9 mouse cellular contexts compared by ENCODE assay signal in the genomic region with DNA sequence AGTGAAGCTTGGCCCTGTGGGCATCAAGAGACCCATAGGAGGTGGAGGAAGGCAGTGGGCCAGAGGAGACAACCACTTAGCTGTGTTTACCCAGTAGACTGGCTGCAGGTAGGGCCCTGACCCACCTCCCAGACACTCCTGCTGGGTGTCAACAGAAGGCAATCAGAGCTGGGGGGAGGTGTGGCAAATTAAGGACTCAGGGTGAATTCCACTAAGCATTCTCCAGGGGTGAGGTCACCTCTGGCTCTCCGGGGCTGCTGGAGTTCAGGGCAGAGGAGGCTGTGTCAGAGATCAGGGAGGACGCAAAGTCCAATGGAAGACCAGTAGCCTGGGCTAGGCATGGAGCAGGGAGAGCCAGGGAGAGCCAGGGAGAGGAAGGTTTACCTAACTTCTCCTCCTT. TPM values are rescaled to one million over a fixed set of nuclear protein-coding genes. Genes with fewer than 3 reads are reported as not detected.
DNase-seq lines count a peak whose midpoint lies in the region; ATAC-seq and TF ChIP-seq lines count a peak whose summit lies in the region.
"Had no signal": no experiment of that assay in that cellular context is flagged by ENCODE, and none has a peak within 500 bp of the region (broad histone marks: within the 10 kb centered on the region; RNA-seq: fewer than 3 reads in every experiment).

No protein-coding gene starts in this region.

- peaks cover 25% of the 10 kb centered on the region for H3K4me1 ChIP-seq in liver, adult 2 months (ENCODE audit: control insufficient read depth, insufficient read depth, low read length)
- H3K4me1 ChIP-seq in stomach, embryonic 16.5 days (ENCODE audit: control insufficient read depth, insufficient read depth, low read length): peaks cover 25% of the 10 kb centered on the region
- no peaks in the 10 kb centered on the region for H3K4me1 ChIP-seq in forebrain, postnatal 0 days (ENCODE audit: insufficient read depth)

- no peak overlapping the region for H3K4me2 ChIP-seq in stomach, embryonic 16.5 days (ENCODE audit: low read depth, low read length)
- H3K4me2 ChIP-seq in forebrain, postnatal 0 days (ENCODE audit: low read depth): no peak overlapping the region

- H3K79me2 ChIP-seq in liver, adult 2 months (ENCODE audit: control insufficient read depth, insufficient read depth, low read length): no peaks in the 10 kb centered on the region

- no peak overlapping the region for H3K4me3 ChIP-seq in layer of hippocampus, adult 2 months
- no peak overlapping the region for H3K4me3 ChIP-seq in liver, adult 2 months (ENCODE audit: insufficient read depth, low read depth, low read length)
- H3K4me3 ChIP-seq in stomach, embryonic 16.5 days (replicated peaks; ENCODE audit: low read length): no peak overlapping the region
- no peak overlapping the region for H3K4me3 ChIP-seq in forebrain, postnatal 0 days (ENCODE audit: low read depth, low read length)

- no peak for DNase-seq in layer of hippocampus, adult 2 months (ENCODE audit: low spot score in 2 of 2)
- no peak for DNase-seq in layer of hippocampus, postnatal 25 days (ENCODE audit: extremely low spot score in 1 of 2, low spot score in 1 of 2)
- peak; percentile 67 to 68 for DNase-seq in heart, postnatal 10 days
- peak; percentile 84 for DNase-seq in liver, adult 2 months (ENCODE audit: extremely low read depth, low read depth, low spot score)
- DNase-seq in right cerebral cortex, adult 2 months (ENCODE audit: low spot score in 2 of 2): no peak
- DNase-seq in spleen, postnatal 36 days (ENCODE audit: low spot score in 2 of 2): no peak
- no peak for DNase-seq in forebrain, postnatal 0 days

- no peaks in the 10 kb centered on the region for H3K27me3 ChIP-seq in liver, adult 2 months (ENCODE audit: control insufficient read depth, insufficient read depth, low read length)
- no peaks in the 10 kb centered on the region for H3K27me3 ChIP-seq in stomach, embryonic 16.5 days (ENCODE audit: control insufficient read depth, insufficient read depth, low read length)
- H3K27me3 ChIP-seq in forebrain, postnatal 0 days (ENCODE audit: insufficient read depth, low read length): no peaks in the 10 kb centered on the region

- H3K9ac ChIP-seq in liver, adult 2 months (ENCODE audit: low read depth, low read length): no peak overlapping the region
- 0 out of 2 replicates have a peak overlapping the region, but pooled peaks have one; percentile 13 for H3K9ac ChIP-seq in stomach, embryonic 16.5 days (ENCODE audit: low read length)
- no peak overlapping the region for H3K9ac ChIP-seq in forebrain, postnatal 0 days

- no peaks in the 10 kb centered on the region for H3K9me3 ChIP-seq in stomach, embryonic 16.5 days (replicated peaks; ENCODE audit: control insufficient read depth, low read length)
- H3K9me3 ChIP-seq in forebrain, postnatal 0 days (ENCODE audit: low read length): no peaks in the 10 kb centered on the region

- peak overlapping the region; percentile 33; the same call in 1 of the 2 replicates for H3K27ac ChIP-seq in layer of hippocampus, adult 2 months
- H3K27ac ChIP-seq in liver, adult 2 months (replicated peaks; ENCODE audit: insufficient read depth, low read depth, low read length): peak overlapping the region; percentile 15
- peak overlapping the region; percentile 59 for H3K27ac ChIP-seq in stomach, embryonic 16.5 days (ENCODE audit: low read length)
- H3K27ac ChIP-seq in forebrain, postnatal 0 days (ENCODE audit: low read depth, low read length): no peak overlapping the region

- peaks cover 6% of the 10 kb centered on the region; the same call in 1 of the 2 replicates for H3K36me3 ChIP-seq in liver, adult 2 months (ENCODE audit: control insufficient read depth, insufficient read depth, low read length)
- peaks cover under 1% of the 10 kb centered on the region; the same call in 1 of the 2 replicates for H3K36me3 ChIP-seq in stomach, embryonic 16.5 days (ENCODE audit: control insufficient read depth, insufficient read depth, low read length)
- H3K36me3 ChIP-seq in forebrain, postnatal 0 days (ENCODE audit: insufficient read depth): peaks cover 23% of the 10 kb centered on the region

- peak; percentile 74; the same call in 1 of the 2 replicates for ATAC-seq in stomach, embryonic 16.5 days (ENCODE audit: insufficient read depth, low FRiP score)
- no peak for ATAC-seq in forebrain, postnatal 0 days
- ATAC-seq: inflammation-experienced regulatory T-cells, adult 6 months had no signal

- 15% methylated on average over 2 of the region's 2 CpGs for WGBS in liver, adult 2 months
- WGBS in stomach, embryonic 16.5 days: 15% methylated on average over 2 of the region's 2 CpGs
- WGBS in forebrain, postnatal 0 days: 3% methylated on average over 2 of the region's 2 CpGs

- TF ChIP-seq POLR2A in liver, adult 2 months (IDR thresholded peaks at IDR 0.05; ENCODE audit: extremely low read depth, insufficient read depth, low read length): no peak

- intact Hi-C loops in heart, postnatal 10 days (cut with DNase I): loop anchor here (5.0 kb wide), 3 partner anchors 54 to 114 kb away; a partner anchor contains a TSS

- no peak for TF ChIP-seq CTCF in layer of hippocampus, adult 2 months (conservative IDR thresholded peaks at IDR 0.05)
- no peak for TF ChIP-seq CTCF in liver, adult 2 months (IDR thresholded peaks at IDR 0.05; ENCODE audit: low read depth, low read length)
- TF ChIP-seq CTCF in forebrain, postnatal 0 days (IDR thresholded peaks at IDR 0.05; ENCODE audit: low read depth): no peak

RNA-seq across cellular contexts. Expression of a gene that starts 17.7 kb away (rescaled TPM):
- total RNA-seq in layer of hippocampus, adult 2 months (2021): 100 to 1,000 TPM; 119 to 136 TPM
- total RNA-seq in layer of hippocampus, postnatal 25 days (2021): 100 to 1,000 TPM; 115 to 140 TPM
- 100 to 1,000 TPM; 200 to 221 TPM for total RNA-seq in heart, postnatal 10 days (2021)
- total RNA-seq in liver, adult 2 months (2014; rRNA removed): 85.3 and 96.1 TPM in 2 replicates
- polyA plus RNA-seq in liver, adult 2 months (2012; rRNA removed): 441 and 448 TPM in 2 replicates
- polyA plus RNA-seq in stomach, embryonic 16.5 days (2015; fragmentation: Nextera tagmentation; extraction: Ambion mirVana): 232 and 253 TPM in 2 replicates
- 35.8 and 36.5 TPM in 2 replicates for total RNA-seq in forebrain, postnatal 0 days (2014; rRNA removed)
- polyA plus RNA-seq in forebrain, postnatal 0 days (2015; fragmentation: Nextera tagmentation; extraction: Ambion mirVana): 200 and 227 TPM in 2 replicates

RNA-seq across cellular contexts. Expression of a gene that starts 45.5 kb away (rescaled TPM):
- 10 to 100 TPM; 11.1 to 11.7 TPM for total RNA-seq in layer of hippocampus, adult 2 months (2021)
- total RNA-seq in layer of hippocampus, postnatal 25 days (2021): 10 to 100 TPM; 11.0 to 13.4 TPM
- under 1 TPM; 0.20 to 0.38 TPM for total RNA-seq in heart, postnatal 10 days (2021)
- 0.13 and 0.18 TPM in 2 replicates for total RNA-seq in liver, adult 2 months (2014; rRNA removed)
- 0.16 and 0.18 TPM in 2 replicates for polyA plus RNA-seq in liver, adult 2 months (2012; rRNA removed)
- polyA plus RNA-seq in stomach, embryonic 16.5 days (2015; fragmentation: Nextera tagmentation; extraction: Ambion mirVana): 2.9 and 3.3 TPM in 2 replicates
- total RNA-seq in forebrain, postnatal 0 days (2014; rRNA removed): 24.5 and 26.9 TPM in 2 replicates
- polyA plus RNA-seq in forebrain, postnatal 0 days (2015; fragmentation: Nextera tagmentation; extraction: Ambion mirVana): 9.4 and 10.6 TPM in 2 replicates

RNA-seq across cellular contexts. Expression of a gene that starts 59.5 kb away (rescaled TPM):
- total RNA-seq in layer of hippocampus, adult 2 months (2021): 100 to 1,000 TPM in 1 of 2 experiments, 10 to 100 TPM in 1; 94.7 to 103 TPM
- total RNA-seq in layer of hippocampus, postnatal 25 days (2021): 100 to 1,000 TPM in 1 of 2 experiments, 10 to 100 TPM in 1; 91.1 to 109 TPM
- total RNA-seq in heart, postnatal 10 days (2021): 10 to 100 TPM; 91.8 to 94.0 TPM
- total RNA-seq in liver, adult 2 months (2014; rRNA removed): 57.3 and 61.3 TPM in 2 replicates
- polyA plus RNA-seq in liver, adult 2 months (2012; rRNA removed): 92.9 and 115 TPM in 2 replicates
- polyA plus RNA-seq in stomach, embryonic 16.5 days (2015; fragmentation: Nextera tagmentation; extraction: Ambion mirVana): 182 and 186 TPM in 2 replicates
- total RNA-seq in forebrain, postnatal 0 days (2014; rRNA removed): 165 and 167 TPM in 2 replicates
- polyA plus RNA-seq in forebrain, postnatal 0 days (2015; fragmentation: Nextera tagmentation; extraction: Ambion mirVana): 130 and 165 TPM in 2 replicates

Comparison
In these comparisons a context has a peak if more than half of its experiments do, and no peak if none do; other contexts are left out.
1. DNase-seq: peak in heart, postnatal 10 days (2 of 2) and liver, adult 2 months (single experiment); none in layer of hippocampus, adult 2 months (0 of 2), layer of hippocampus, postnatal 25 days (0 of 2), right cerebral cortex, adult 2 months (0 of 2), spleen, postnatal 36 days (0 of 2) and forebrain, postnatal 0 days (single experiment).
2. RNA of a gene that starts 45.5 kb away (total RNA-seq): 24.5 to 26.9 TPM in forebrain, postnatal 0 days, 11.0 to 13.4 TPM in layer of hippocampus, postnatal 25 days and 11.1 to 11.7 TPM in layer of hippocampus, adult 2 months; 0.20 to 0.38 TPM in heart, postnatal 10 days and 0.13 to 0.18 TPM in liver, adult 2 months; every median in the first group is over 4 times any median in the second.